Mouse (Mus musculus) embryonic facial prominence, embryonic 14.5 days (tissue): ENCODE measurements around the gene Bin2. TPM values are rescaled to one million over a fixed set of nuclear protein-coding genes. Genes with fewer than 3 reads are reported as not detected.
A peak's percentile ranks its signal among the peaks of the same experiment; 100 is the strongest.

Experiments
- ATAC-seq: fragments of 200-750 bp; cut with Nextera tagmentation; 2 replicates; pipeline ENCODE4 v1.8.0; 2017; ENCODE audit warnings: low read depth, moderate number of reproducible peaks, moderate TSS enrichment
- DNase-seq: peaks from one replicate; pipeline ENCODE4 v3.0.0-alpha.2; 2015; ENCODE audit warnings: low spot score
- H3K27ac ChIP-seq: fragments of 300-500 bp; sonication (generic); replicated peaks from 2 replicates; pipeline ENCODE4 v1.5.1; 2014; ENCODE audit warnings: low read depth, mild to moderate bottlenecking, low read length, moderate library complexity
- H3K27me3 ChIP-seq: fragments of 300-500 bp; sonication (generic); replicated peaks from 2 replicates; pipeline ENCODE4 v1.6.1; 2014; ENCODE audit warnings: low read length; ENCODE audit not compliant: control insufficient read depth, insufficient read depth
- H3K36me3 ChIP-seq: fragments of 300-500 bp; sonication (generic); 2 replicates; pipeline ENCODE4 v1.6.1; 2014; ENCODE audit warnings: low read length, mixed read lengths; ENCODE audit not compliant: control insufficient read depth, insufficient read depth
- H3K4me1 ChIP-seq: fragments of 300-500 bp; sonication (generic); 2 replicates; pipeline ENCODE4 v1.6.1; 2014; ENCODE audit warnings: antibody characterized with exemption, low read length; ENCODE audit not compliant: control insufficient read depth, insufficient read depth
- H3K4me2 ChIP-seq: fragments of 300-500 bp; sonication (generic); 2 replicates; pipeline ENCODE4 v1.6.1; 2014; ENCODE audit warnings: low read depth, mild to moderate bottlenecking, low read length, moderate library complexity, mixed read lengths
- H3K4me3 ChIP-seq: fragments of 300-500 bp; sonication (generic); 2 replicates; pipeline ENCODE4 v1.5.1; 2014; ENCODE audit warnings: low read depth, mild to moderate bottlenecking, low read length
- H3K9ac ChIP-seq: fragments of 300-500 bp; sonication (generic); 2 replicates; pipeline ENCODE4 v1.6.1; 2014; ENCODE audit warnings: low read depth, mild to moderate bottlenecking, low read length, moderate library complexity, mixed read lengths
- H3K9me3 ChIP-seq: fragments of 300-500 bp; sonication (generic); 2 replicates; pipeline ENCODE4 v1.6.1; 2016; ENCODE audit warnings: low read length; ENCODE audit not compliant: control insufficient read depth
- WGBS: fragments of 180-500 bp; shearing (Covaris S2); extraction: QIAGEN DNeasy Blood & Tissue Kit; methylation state at CpG from one replicate; pipeline ENCODE4 v1.1.7; 2014; 5-methylcytosine and 5-hydroxymethylcytosine counted together
- polyA plus RNA-seq: library from polyadenylated mRNA; unstranded; fragments of >200 nt; fragmentation: Nextera tagmentation; extraction: Ambion mirVana; gene quantifications from 2 replicates; pipeline ENCODE4 v1.2.1, GENCODE M21; 2014

The Bin2 gene
- polyA plus RNA-seq, 1 experiment from 2014 or later: 2.3 TPM

- Histone ChIP-seq H3K27ac (no peak overlapping the region), H3K9me3 (no peaks in the 10 kb centered on the region), H3K9ac (no peak overlapping the region), H3K27me3 (no peaks in the 10 kb centered on the region), H3K4me2 (no peak overlapping the region), H3K36me3 (no peaks in the 10 kb centered on the region), H3K4me1 (no peaks in the 10 kb centered on the region), H3K4me3 (no peak overlapping the region)
- ATAC-seq (no peak), DNase-seq (no peak)
- WGBS: 81% methylated on average over 5 of the region's 5 CpGs
These were observed 14.2 kb downstream of the Bin2 start for GRCm38 (mm10) chr15:100655201-100655600.

GRCm38 (mm10) chr15:100654271-100654670 is 15.1 kb downstream of the Bin2 start:
- no peak for ATAC-seq
- Histone ChIP-seq H3K27ac (no peak overlapping the region), H3K27me3 (no peaks in the 10 kb centered on the region), H3K4me2 (no peak overlapping the region), H3K36me3 (no peaks in the 10 kb centered on the region), H3K4me3 (no peak overlapping the region), H3K9me3 (no peaks in the 10 kb centered on the region), H3K9ac (no peak overlapping the region), H3K4me1 (no peaks in the 10 kb centered on the region)
- DNase-seq: no peak
- 71% methylated on average over 1 of the region's 1 CpGs for WGBS

- H3K27ac ChIP-seq: no peak overlapping the region
- no peaks in the 10 kb centered on the region for H3K27me3 ChIP-seq
- no peak overlapping the region for H3K9ac ChIP-seq
- no peak overlapping the region for H3K4me3 ChIP-seq
- ATAC-seq (no peak), DNase-seq (no peak)
- no peaks in the 10 kb centered on the region for H3K4me1 ChIP-seq
- H3K36me3 ChIP-seq: no peaks in the 10 kb centered on the region
- no peak overlapping the region for H3K4me2 ChIP-seq
- H3K9me3 ChIP-seq: no peaks in the 10 kb centered on the region
- WGBS: 77% methylated on average over 9 of the region's 9 CpGs
These were observed 17.7 kb downstream of the Bin2 start for GRCm38 (mm10) chr15:100651610-100652009.

- no peak overlapping the region for H3K9ac ChIP-seq
- ATAC-seq: no peak
- H3K4me3 ChIP-seq: no peak overlapping the region
- no peaks in the 10 kb centered on the region for H3K36me3 ChIP-seq
- 83% methylated on average over 10 of the region's 10 CpGs for whole genome bisulfite sequencing
- DNase-seq: no peak
- no peaks in the 10 kb centered on the region for H3K4me1 ChIP-seq
- H3K4me2 ChIP-seq: no peak overlapping the region
- no peaks in the 10 kb centered on the region for H3K27me3 ChIP-seq
- no peak overlapping the region for H3K27ac ChIP-seq
- H3K9me3 ChIP-seq: no peaks in the 10 kb centered on the region
These were observed 19.2 kb downstream of the Bin2 start for GRCm38 (mm10) chr15:100650111-100650510.

- Histone ChIP-seq H3K9me3 (no peaks in the 10 kb centered on the region), H3K9ac (no peak overlapping the region), H3K4me3 (no peak overlapping the region), H3K4me2 (no peak overlapping the region), H3K27ac (no peak overlapping the region), H3K36me3 (no peaks in the 10 kb centered on the region), H3K4me1 (no peaks in the 10 kb centered on the region), H3K27me3 (no peaks in the 10 kb centered on the region)
- 65% methylated on average over 6 of the region's 6 CpGs for WGBS
- DNase-seq (no peak), ATAC-seq (no peak)
These were observed 23.2 kb downstream of the Bin2 start for GRCm38 (mm10) chr15:100646161-100646560.

GRCm38 (mm10) chr15:100642451-100642850 is 26.9 kb downstream of the Bin2 start:
- no peak overlapping the region for H3K4me3 ChIP-seq
- H3K36me3 ChIP-seq: no peaks in the 10 kb centered on the region
- ATAC-seq: no peak
- no peak overlapping the region for H3K9ac ChIP-seq
- no peaks in the 10 kb centered on the region for H3K4me1 ChIP-seq
- peaks cover 13% of the 10 kb centered on the region for H3K27me3 ChIP-seq
- no peak overlapping the region for H3K27ac ChIP-seq
- H3K9me3 ChIP-seq: no peaks in the 10 kb centered on the region
- 93% methylated on average over 5 of the region's 7 CpGs for WGBS
- no peak for DNase-seq
- H3K4me2 ChIP-seq: no peak overlapping the region

GRCm38 (mm10) chr15:100641226-100641810 is 28.0 kb downstream of the Bin2 start:
- Histone ChIP-seq H3K4me2 (no peak overlapping the region), H3K27ac (no peak overlapping the region), H3K4me1 (peaks cover 6% of the 10 kb centered on the region), H3K36me3 (no peaks in the 10 kb centered on the region), H3K27me3 (peaks cover 25% of the 10 kb centered on the region), H3K9ac (no peak overlapping the region), H3K9me3 (no peaks in the 10 kb centered on the region), H3K4me3 (no peak overlapping the region)
- DNase-seq (no peak), ATAC-seq (no peak)
- WGBS: 59% methylated on average over 11 of the region's 16 CpGs

- WGBS: 62% methylated on average over 16 of the region's 16 CpGs
- no peak overlapping the region for H3K9ac ChIP-seq
- H3K27ac ChIP-seq: no peak overlapping the region
- peaks cover 13% of the 10 kb centered on the region for H3K4me1 ChIP-seq
- peaks cover 36% of the 10 kb centered on the region for H3K27me3 ChIP-seq
- no peak overlapping the region for H3K4me2 ChIP-seq
- no peaks in the 10 kb centered on the region for H3K9me3 ChIP-seq
- no peak for ATAC-seq
- no peak overlapping the region for H3K4me3 ChIP-seq
- peak; percentile 30 for DNase-seq
- H3K36me3 ChIP-seq: no peaks in the 10 kb centered on the region
These were observed 29.2 kb downstream of the Bin2 start for GRCm38 (mm10) chr15:100639972-100640750.

- no peak overlapping the region for H3K9ac ChIP-seq
- H3K27ac ChIP-seq: no peak overlapping the region
- no peak overlapping the region for H3K4me3 ChIP-seq
- ATAC-seq (no peak), DNase-seq (peak; percentile 46)
- no peaks in the 10 kb centered on the region for H3K36me3 ChIP-seq
- H3K9me3 ChIP-seq: no peaks in the 10 kb centered on the region
- no peak overlapping the region for H3K4me2 ChIP-seq
- 19% methylated on average over 6 of the region's 6 CpGs for WGBS
- H3K27me3 ChIP-seq: peaks cover 50% of the 10 kb centered on the region
- H3K4me1 ChIP-seq: peaks cover 13% of the 10 kb centered on the region
These were observed 31.7 kb downstream of the Bin2 start for GRCm38 (mm10) chr15:100637661-100638060.
